Mouse (Mus musculus) embryonic facial prominence, embryonic 11.5 days (tissue): ENCODE measurements around the gene Scrn1. TPM values are rescaled to one million over a fixed set of nuclear protein-coding genes. Genes with fewer than 3 reads are reported as not detected.

Experiments
- ATAC-seq: fragments of 200-750 bp; cut with Nextera tagmentation; replicated peaks from 2 replicates; pipeline ENCODE4 v1.8.0; 2017; ENCODE audit warnings: low read depth; ENCODE audit not compliant: insufficient number of reproducible peaks, low FRiP score, low TSS enrichment
- DNase-seq: peaks from one replicate; pipeline ENCODE4 v3.0.0-alpha.2; 2015; ENCODE audit warnings: low spot score
- H3K27ac ChIP-seq: fragments of 300-500 bp; sonication (generic); replicated peaks from 2 replicates; pipeline ENCODE4 v1.5.1; 2014; ENCODE audit warnings: mild to moderate bottlenecking, low read depth, low read length, control low read depth
- H3K27me3 ChIP-seq: fragments of 300-500 bp; sonication (generic); 2 replicates; pipeline ENCODE4 v1.6.1; 2014; ENCODE audit warnings: mild to moderate bottlenecking, low read length, moderate library complexity, mixed read lengths; ENCODE audit not compliant: control insufficient read depth, insufficient read depth
- H3K36me3 ChIP-seq: fragments of 300-500 bp; sonication (generic); replicated peaks from 2 replicates; pipeline ENCODE4 v1.6.1; 2014; ENCODE audit warnings: low read depth, mild to moderate bottlenecking, low read length, moderate library complexity, mixed read lengths; ENCODE audit not compliant: control insufficient read depth, insufficient read depth
- H3K4me1 ChIP-seq: fragments of 300-500 bp; sonication (generic); 2 replicates; pipeline ENCODE4 v1.6.1; 2014; ENCODE audit warnings: low read length, mixed read lengths; ENCODE audit not compliant: control insufficient read depth, insufficient read depth
- H3K4me2 ChIP-seq: fragments of 300-500 bp; sonication (generic); 2 replicates; pipeline ENCODE4 v1.6.1; 2014; ENCODE audit warnings: low read depth, mild to moderate bottlenecking, control low read depth, low read length, moderate library complexity
- H3K4me3 ChIP-seq: fragments of 300-500 bp; sonication (generic); 2 replicates; pipeline ENCODE4 v1.5.1; 2014; ENCODE audit warnings: low read depth, low read length, control low read depth
- H3K9ac ChIP-seq: fragments of 300-500 bp; sonication (generic); replicated peaks from 2 replicates; pipeline ENCODE4 v1.6.1; 2014; ENCODE audit warnings: mild to moderate bottlenecking, control low read depth, low read length
- H3K9me3 ChIP-seq: fragments of 300-500 bp; sonication (generic); replicated peaks from 2 replicates; pipeline ENCODE4 v1.6.1; 2016; ENCODE audit warnings: mild to moderate bottlenecking, low read length, inconsistent platforms, mixed read lengths; ENCODE audit not compliant: control insufficient read depth
- WGBS: fragments of 180-500 bp; shearing (Covaris S2); extraction: QIAGEN DNeasy Blood & Tissue Kit; methylation state at CpG from one replicate; pipeline ENCODE4 v1.1.7; 2014; 5-methylcytosine and 5-hydroxymethylcytosine counted together
- polyA plus RNA-seq: library from polyadenylated mRNA; unstranded; fragments of >200 nt; fragmentation: Nextera tagmentation; extraction: Ambion mirVana; gene quantifications from 2 replicates; pipeline ENCODE4 v1.2.1, GENCODE M21; 2014

Scrn1 gene
- polyA plus RNA-seq, 1 experiment from 2014 or later, result 25.4 TPM

DNA sequence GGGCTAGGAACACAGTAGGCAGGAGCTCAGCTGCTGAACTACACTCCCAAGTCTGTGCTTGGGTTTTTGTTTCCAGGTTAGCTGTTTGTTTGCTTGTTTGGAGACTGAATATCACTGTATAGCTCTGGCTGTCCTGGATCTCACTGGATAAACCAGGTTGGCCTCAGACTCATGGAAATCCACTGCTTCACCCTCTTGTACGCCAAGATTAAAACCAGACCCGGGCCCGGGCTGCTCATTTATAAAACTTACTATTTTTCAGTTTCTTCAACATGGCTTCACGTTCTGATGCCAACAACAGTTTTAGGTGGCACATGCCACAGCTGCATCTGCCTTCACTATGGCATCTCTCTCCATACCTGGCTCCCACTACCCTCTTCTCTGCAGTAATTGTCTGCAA lies 2.7 kb downstream of the Scrn1 start:
- Histone ChIP-seq H3K4me2 (no peak overlapping the region), H3K36me3 (no peaks in the 10 kb centered on the region), H3K27ac (no peak overlapping the region), H3K9me3 (no peaks in the 10 kb centered on the region), H3K4me1 (no peaks in the 10 kb centered on the region), H3K27me3 (no peaks in the 10 kb centered on the region), H3K4me3 (no peak overlapping the region), H3K9ac (no peak overlapping the region)
- 90% methylated on average over 4 of the region's 4 CpGs for WGBS
- DNase-seq (no peak), ATAC-seq (no peak)

DNA sequence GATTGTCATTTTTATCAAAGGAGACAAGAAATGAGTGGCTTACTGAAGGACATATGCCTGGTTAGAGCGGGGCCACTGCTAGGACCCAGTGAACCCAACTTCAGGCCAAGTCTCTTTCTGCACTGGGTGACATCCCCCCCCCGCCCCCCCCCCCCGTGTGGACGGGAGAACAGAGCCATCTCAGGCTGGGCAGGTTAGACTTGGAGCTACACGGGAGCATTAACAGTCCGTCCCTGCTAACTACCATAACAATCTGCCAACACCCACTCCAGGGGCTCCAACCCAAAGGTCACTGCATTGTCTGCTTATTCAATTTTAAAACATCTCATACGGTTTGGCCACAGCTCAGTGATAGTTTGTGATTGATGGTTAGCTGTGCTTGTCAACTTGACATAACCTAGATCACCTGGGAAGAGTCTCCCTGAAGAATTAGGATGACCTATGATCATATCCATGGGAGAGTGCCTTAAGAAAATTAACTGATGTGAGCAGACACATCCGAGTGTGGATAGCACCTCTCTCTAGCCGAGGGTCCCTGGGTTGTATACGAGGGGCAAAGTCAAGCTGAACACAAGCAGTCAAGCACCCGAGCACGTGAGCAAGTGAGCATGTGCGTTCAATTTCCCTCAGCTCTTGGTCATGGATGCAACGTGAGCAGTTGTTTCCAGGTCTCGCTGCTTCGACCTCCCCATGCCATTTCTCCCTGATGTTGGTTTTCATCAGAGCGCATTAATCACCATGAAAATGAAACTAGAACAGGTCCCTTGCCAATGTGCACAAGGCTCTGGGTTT lies 4.1 kb downstream of the Scrn1 start:
- Histone ChIP-seq H3K36me3 (no peaks in the 10 kb centered on the region), H3K4me3 (no peak overlapping the region), H3K9me3 (no peaks in the 10 kb centered on the region), H3K27ac (no peak overlapping the region), H3K4me2 (no peak overlapping the region), H3K27me3 (no peaks in the 10 kb centered on the region), H3K9ac (no peak overlapping the region), H3K4me1 (no peaks in the 10 kb centered on the region)
- WGBS, result 67% methylated on average over 17 of the region's 17 CpGs
- DNase-seq, result no peak
- no peak for ATAC-seq

DNA sequence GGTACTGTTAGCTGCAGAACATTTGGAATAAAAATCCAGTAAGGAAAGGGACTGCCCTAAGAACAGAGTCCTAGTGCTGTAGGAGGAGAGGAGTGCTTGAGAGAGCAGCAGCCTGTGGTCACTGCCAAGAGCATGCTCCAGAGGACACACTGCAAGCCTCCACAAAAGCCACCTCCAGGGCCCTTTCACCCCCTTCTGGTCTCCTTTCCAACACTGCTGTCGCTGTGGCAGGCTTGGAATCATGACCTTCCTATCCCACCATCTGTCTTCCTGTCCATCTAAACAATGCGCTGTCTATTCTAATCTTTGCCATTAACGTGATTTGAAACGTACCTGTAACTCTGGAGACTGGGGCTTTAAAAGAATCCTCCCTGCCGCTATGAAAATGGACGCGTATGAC lies 7.8 kb downstream of the Scrn1 start:
- no peak for ATAC-seq
- H3K27me3 ChIP-seq, result no peaks in the 10 kb centered on the region
- no peak overlapping the region for H3K27ac ChIP-seq
- H3K9ac ChIP-seq, result no peak overlapping the region
- no peak for DNase-seq
- H3K4me3 ChIP-seq, result no peak overlapping the region
- H3K4me2 ChIP-seq, result no peak overlapping the region
- 72% methylated on average over 7 of the region's 7 CpGs for WGBS
- H3K36me3 ChIP-seq, result no peaks in the 10 kb centered on the region
- no peaks in the 10 kb centered on the region for H3K9me3 ChIP-seq
- no peaks in the 10 kb centered on the region for H3K4me1 ChIP-seq

DNA sequence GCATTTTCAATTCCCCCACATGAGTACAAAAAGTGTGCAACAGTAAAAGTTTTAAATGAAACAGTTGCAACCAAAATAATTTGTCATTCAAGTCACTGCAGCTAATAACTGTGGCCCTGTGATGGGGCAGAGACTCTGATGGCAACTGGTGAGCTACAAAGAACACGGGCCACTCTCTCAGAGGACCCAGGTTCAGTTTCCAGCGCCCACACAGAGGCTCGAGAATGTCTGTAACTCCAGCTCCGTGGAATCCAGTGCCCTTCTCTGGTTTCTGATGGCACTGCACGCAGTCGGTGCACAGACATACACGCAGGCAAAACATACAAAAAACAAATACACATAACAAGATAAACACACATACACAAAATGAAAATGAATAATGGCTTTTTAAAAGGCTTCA lies 8.6 kb downstream of the Scrn1 start:
- no peaks in the 10 kb centered on the region for H3K36me3 ChIP-seq
- DNase-seq, result no peak
- no peak overlapping the region for H3K9ac ChIP-seq
- no peak overlapping the region for H3K27ac ChIP-seq
- H3K4me3 ChIP-seq, result no peak overlapping the region
- 91% methylated on average over 7 of the region's 7 CpGs for WGBS
- H3K4me1 ChIP-seq, result no peaks in the 10 kb centered on the region
- no peaks in the 10 kb centered on the region for H3K9me3 ChIP-seq
- no peak overlapping the region for H3K4me2 ChIP-seq
- no peak for ATAC-seq
- H3K27me3 ChIP-seq, result no peaks in the 10 kb centered on the region

DNA sequence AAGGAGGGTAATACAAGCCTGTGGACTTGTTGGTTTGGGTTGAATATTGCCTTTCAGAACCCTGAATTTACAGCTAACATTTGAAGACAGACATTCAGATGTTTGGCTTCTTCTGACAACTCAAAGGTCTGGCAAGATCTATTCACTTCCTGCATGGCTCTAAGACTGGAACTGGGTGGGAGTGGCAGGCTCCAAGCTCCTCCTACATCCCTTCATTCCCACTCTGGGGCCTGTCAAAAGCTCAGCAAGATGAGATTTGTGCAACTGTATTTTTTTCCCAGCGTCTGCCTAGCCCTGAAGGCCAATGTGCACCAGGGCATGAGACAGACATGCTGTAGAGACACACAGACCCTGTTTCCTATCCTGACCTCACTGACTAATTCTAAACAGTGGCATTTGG lies 10.5 kb downstream of the Scrn1 start:
- 66% methylated on average over 1 of the region's 1 CpGs for WGBS
- H3K4me1 ChIP-seq, result no peaks in the 10 kb centered on the region

DNA sequence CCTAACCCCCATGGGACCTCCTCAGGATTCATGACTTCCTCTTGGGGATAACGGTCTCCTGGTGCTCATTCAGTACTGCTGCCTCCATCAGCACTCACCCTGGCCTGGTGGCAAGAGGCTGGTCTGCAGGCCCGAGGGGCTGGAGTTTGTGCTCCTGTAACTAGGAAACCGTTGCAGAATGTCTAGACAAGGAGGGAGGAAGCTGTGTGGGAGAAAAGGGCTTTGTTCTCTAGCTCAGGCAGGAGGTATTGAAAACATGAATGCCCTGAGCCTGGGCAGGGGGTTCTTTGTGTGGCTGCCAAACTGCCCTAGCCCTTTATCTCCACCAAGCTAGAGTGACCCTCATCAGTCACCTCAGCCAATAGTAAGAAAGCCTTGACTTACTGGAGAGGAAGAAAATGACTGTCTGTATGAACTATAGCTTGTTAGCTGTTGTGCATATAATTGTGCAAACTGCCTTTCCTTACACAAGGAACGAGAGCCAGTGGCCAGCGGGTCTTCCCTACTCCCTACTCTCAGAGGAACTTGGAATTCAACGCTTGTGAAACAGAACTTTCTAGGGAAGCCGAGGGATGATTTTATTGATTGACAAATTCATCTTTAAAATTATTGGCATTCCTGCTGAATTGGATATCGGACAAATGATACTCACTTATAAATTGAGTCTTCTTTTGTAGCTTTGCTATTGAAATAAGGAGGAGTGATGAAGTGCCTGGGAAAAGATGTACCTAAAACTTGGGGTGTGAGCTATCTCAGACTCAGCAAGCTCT lies 11.8 kb downstream of the Scrn1 start:
- ATAC-seq, result peak; percentile 88
- Histone ChIP-seq H3K27ac (0 out of 2 replicates have a peak overlapping the region, but pooled peaks have one; percentile 41), H3K9me3 (no peaks in the 10 kb centered on the region), H3K4me2 (no peak overlapping the region), H3K4me1 (no peaks in the 10 kb centered on the region), H3K4me3 (no peak overlapping the region), H3K27me3 (no peaks in the 10 kb centered on the region), H3K9ac (no peak overlapping the region), H3K36me3 (no peaks in the 10 kb centered on the region)
- 35% methylated on average over 8 of the region's 8 CpGs for WGBS
- peak; percentile 54 for DNase-seq

More for the DNA sequence above, 10.5 kb downstream of the Scrn1 start:
- no peak overlapping the region for H3K4me3 ChIP-seq
- H3K9me3 ChIP-seq, result no peaks in the 10 kb centered on the region
- ATAC-seq (no peak), DNase-seq (no peak)
- no peaks in the 10 kb centered on the region for H3K27me3 ChIP-seq
- H3K27ac ChIP-seq, result no peak overlapping the region
- H3K9ac ChIP-seq, result no peak overlapping the region
- H3K36me3 ChIP-seq, result no peaks in the 10 kb centered on the region
- no peak overlapping the region for H3K4me2 ChIP-seq

DNA sequence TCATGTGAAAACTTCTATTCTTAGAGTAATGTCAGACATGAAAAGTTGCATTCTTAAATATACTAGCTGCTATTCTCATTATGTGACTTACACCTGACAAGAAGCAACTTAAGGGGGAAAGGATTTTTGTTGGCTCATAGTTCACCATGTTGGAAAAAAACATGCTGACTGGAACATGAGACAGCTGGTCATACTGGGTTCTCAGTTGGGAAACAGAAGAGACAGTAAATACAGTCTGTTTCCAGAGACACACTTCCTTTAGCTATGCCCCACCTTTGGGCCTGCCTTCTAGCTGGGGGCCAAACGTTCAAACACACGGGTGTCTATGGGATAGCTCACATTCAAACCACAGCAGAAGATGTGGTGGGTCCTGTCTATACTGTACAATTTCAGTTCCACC lies 12.7 kb downstream of the Scrn1 start:
- ATAC-seq (no peak), DNase-seq (no peak)
- Histone ChIP-seq H3K4me2 (no peak overlapping the region), H3K27ac (0 out of 2 replicates have a peak overlapping the region, but pooled peaks have one; percentile 41), H3K36me3 (no peaks in the 10 kb centered on the region), H3K4me3 (no peak overlapping the region), H3K27me3 (no peaks in the 10 kb centered on the region), H3K4me1 (no peaks in the 10 kb centered on the region), H3K9ac (no peak overlapping the region), H3K9me3 (no peaks in the 10 kb centered on the region)
- WGBS, result 76% methylated on average over 2 of the region's 2 CpGs
